ENCODE assay signal across 9 mouse cellular contexts in genomic region chr7:75639541-75639940, GRCm38 (mm10).
DNase-seq lines count a peak whose midpoint lies in the region; ATAC-seq and TF ChIP-seq lines count a peak whose summit lies in the region.
"Had no signal": no experiment of that assay in that cellular context is flagged by ENCODE, and none has a peak within 500 bp of the region (broad histone marks: within the 10 kb centered on the region; RNA-seq: fewer than 3 reads in every experiment).

No protein-coding gene starts in this region.

- intact Hi-C loops in left cerebral cortex, postnatal 4 days (cut with DNase I) = no loop called here

- peak; percentile 64 for TF ChIP-seq CTCF in forebrain, postnatal 0 days (IDR thresholded peaks at IDR 0.05; ENCODE audit: low read depth)

- no peak overlapping the region for H3K4me2 ChIP-seq in midbrain, embryonic 11.5 days
- H3K4me2 ChIP-seq in midbrain, embryonic 15.5 days = no peak overlapping the region
- no peak overlapping the region for H3K4me2 ChIP-seq in forebrain, postnatal 0 days (ENCODE audit: low read depth)
- no peak overlapping the region for H3K4me2 ChIP-seq in intestine, embryonic 16.5 days (ENCODE audit: low read depth, low read length)
- no peak overlapping the region for H3K4me2 ChIP-seq in stomach, embryonic 15.5 days

- no peaks in the 10 kb centered on the region for H3K36me3 ChIP-seq in midbrain, embryonic 11.5 days (ENCODE audit: control insufficient read depth, insufficient read depth, low read length)
- no peaks in the 10 kb centered on the region for H3K36me3 ChIP-seq in midbrain, embryonic 15.5 days (replicated peaks)
- H3K36me3 ChIP-seq in forebrain, postnatal 0 days (ENCODE audit: insufficient read depth) = no peaks in the 10 kb centered on the region
- H3K36me3 ChIP-seq in intestine, embryonic 16.5 days (ENCODE audit: control insufficient read depth, insufficient read depth, low read length) = no peaks in the 10 kb centered on the region
- no peaks in the 10 kb centered on the region for H3K36me3 ChIP-seq in stomach, embryonic 15.5 days

- peak; percentile 93 for DNase-seq in midbrain, embryonic 11.5 days (ENCODE audit: low spot score, missing footprints)
- peak; percentile 71 for DNase-seq in c-Kit-positive CD71-positive TER-119-positive erythroid progenitor cells, embryonic 14.5 days (ENCODE audit: low spot score)
- DNase-seq in forebrain, postnatal 0 days = peak; percentile 66
- peak; percentile 68 for DNase-seq in left cerebral cortex, postnatal 4 days
- DNase-seq in naive thymus-derived CD4-positive, alpha-beta T cell, adult 2 months (ENCODE audit: low read depth) = peak; percentile 89

- H3K9me3 ChIP-seq in midbrain, embryonic 11.5 days (ENCODE audit: control insufficient read depth, low read length) = no peaks in the 10 kb centered on the region
- no peaks in the 10 kb centered on the region for H3K9me3 ChIP-seq in midbrain, embryonic 15.5 days
- no peaks in the 10 kb centered on the region for H3K9me3 ChIP-seq in forebrain, postnatal 0 days (ENCODE audit: low read length)
- no peaks in the 10 kb centered on the region for H3K9me3 ChIP-seq in intestine, embryonic 16.5 days (ENCODE audit: control insufficient read depth, low read length)
- H3K9me3 ChIP-seq in stomach, embryonic 15.5 days = no peaks in the 10 kb centered on the region

- H3K27ac ChIP-seq in midbrain, embryonic 11.5 days (ENCODE audit: low read depth, low read length) = no peak overlapping the region
- no peak overlapping the region for H3K27ac ChIP-seq in midbrain, embryonic 15.5 days
- no peak overlapping the region for H3K27ac ChIP-seq in forebrain, postnatal 0 days (ENCODE audit: low read depth, low read length)
- H3K27ac ChIP-seq in intestine, embryonic 16.5 days (ENCODE audit: low read length) = peak overlapping the region; percentile 52
- H3K27ac ChIP-seq in stomach, embryonic 15.5 days = peak overlapping the region; percentile 77

- H3K27me3 ChIP-seq in midbrain, embryonic 11.5 days (ENCODE audit: control insufficient read depth, insufficient read depth, low read length) = no peaks in the 10 kb centered on the region
- no peaks in the 10 kb centered on the region for H3K27me3 ChIP-seq in midbrain, embryonic 15.5 days (replicated peaks)
- H3K27me3 ChIP-seq in forebrain, postnatal 0 days (ENCODE audit: insufficient read depth, low read length) = no peaks in the 10 kb centered on the region
- no peaks in the 10 kb centered on the region for H3K27me3 ChIP-seq in intestine, embryonic 16.5 days (replicated peaks; ENCODE audit: control insufficient read depth, insufficient read depth, low read length)
- no peaks in the 10 kb centered on the region for H3K27me3 ChIP-seq in stomach, embryonic 15.5 days (replicated peaks)

- H3K4me3 ChIP-seq in midbrain, embryonic 11.5 days (ENCODE audit: low read depth, low read length) = no peak overlapping the region
- H3K4me3 ChIP-seq in midbrain, embryonic 15.5 days = no peak overlapping the region
- H3K4me3 ChIP-seq in forebrain, postnatal 0 days (ENCODE audit: low read depth, low read length) = no peak overlapping the region
- H3K4me3 ChIP-seq in intestine, embryonic 16.5 days (ENCODE audit: low read length) = no peak overlapping the region
- no peak overlapping the region for H3K4me3 ChIP-seq in stomach, embryonic 15.5 days (replicated peaks)
- H3K4me3 ChIP-seq: erythroblast, embryonic 14.5 days had no signal

- peaks cover 16% of the 10 kb centered on the region; the same call in 1 of the 2 replicates for H3K4me1 ChIP-seq in midbrain, embryonic 11.5 days (ENCODE audit: control insufficient read depth, insufficient read depth, low read length)
- 0 out of 2 replicates have a peak, but pooled peaks cover 8% of the 10 kb centered on the region for H3K4me1 ChIP-seq in midbrain, embryonic 15.5 days
- H3K4me1 ChIP-seq in forebrain, postnatal 0 days (ENCODE audit: insufficient read depth) = 0 out of 2 replicates have a peak, but pooled peaks cover 3% of the 10 kb centered on the region
- peaks cover 27% of the 10 kb centered on the region for H3K4me1 ChIP-seq in intestine, embryonic 16.5 days (ENCODE audit: control insufficient read depth, insufficient read depth, low read length)
- H3K4me1 ChIP-seq in stomach, embryonic 15.5 days = peaks cover 26% of the 10 kb centered on the region

- 23% methylated on average over 3 of the region's 3 CpGs for WGBS in midbrain, embryonic 11.5 days
- WGBS in midbrain, embryonic 15.5 days = 28% methylated on average over 3 of the region's 3 CpGs
- 25% methylated on average over 3 of the region's 3 CpGs for WGBS in forebrain, postnatal 0 days
- 25% methylated on average over 3 of the region's 3 CpGs for WGBS in intestine, embryonic 16.5 days
- 31% methylated on average over 3 of the region's 3 CpGs for WGBS in stomach, embryonic 15.5 days

- no peak for ATAC-seq in midbrain, embryonic 11.5 days (ENCODE audit: low FRiP score)
- ATAC-seq in midbrain, embryonic 15.5 days (replicated peaks) = no peak
- ATAC-seq in forebrain, postnatal 0 days = no peak
- ATAC-seq in intestine, embryonic 16.5 days = no peak
- no peak for ATAC-seq in stomach, embryonic 15.5 days (ENCODE audit: insufficient read depth, low FRiP score, low read depth)

- no peak overlapping the region for H3K9ac ChIP-seq in midbrain, embryonic 11.5 days (ENCODE audit: low read length)
- no peak overlapping the region for H3K9ac ChIP-seq in midbrain, embryonic 15.5 days
- H3K9ac ChIP-seq in forebrain, postnatal 0 days = no peak overlapping the region
- no peak overlapping the region for H3K9ac ChIP-seq in intestine, embryonic 16.5 days (ENCODE audit: low read depth, low read length)
- H3K9ac ChIP-seq in stomach, embryonic 15.5 days = no peak overlapping the region

Comparison
In these comparisons a context has a peak if more than half of its experiments do, and no peak if none do; other contexts are left out.
1. H3K27ac ChIP-seq: peak in intestine, embryonic 16.5 days (single experiment) and stomach, embryonic 15.5 days (single experiment); none in midbrain, embryonic 11.5 days (single experiment), midbrain, embryonic 15.5 days (single experiment) and forebrain, postnatal 0 days (single experiment).
2. Peak in every context shown above with its lines, with median percentiles within 50 percentile points of each other: DNase-seq.